Mouse (Mus musculus): ENCODE measurements around the gene Gm8857.
"Not testable (repeated sequence)": the region's sequence is repeated elsewhere in the genome, so short reads cannot be mapped to it uniquely, and the experiment has no call there.

The Gm8857 gene

DNA sequence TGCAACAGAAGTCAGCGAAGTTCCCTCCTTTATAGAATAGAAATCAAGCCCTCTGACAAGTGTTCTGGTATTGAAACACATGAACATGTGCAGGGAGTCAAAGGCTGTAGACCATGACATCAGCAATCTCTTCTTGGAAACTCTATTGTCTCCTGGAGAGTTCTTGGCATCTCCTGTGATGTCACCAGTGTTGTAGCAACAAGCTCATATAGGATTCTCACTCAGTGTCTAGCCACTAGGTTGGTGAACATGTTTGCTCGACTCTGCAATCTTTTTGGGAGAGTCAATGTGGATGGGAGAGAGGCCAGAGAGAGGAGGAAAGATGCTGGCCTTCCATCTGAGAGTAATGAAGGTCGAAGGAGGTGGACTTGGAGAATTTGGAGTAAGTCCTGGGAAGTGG, at the start of gene Gm8857, which contains the start of gene Gm8871:
TSS of gene Gm8857 (plus strand) at position 303 of the 400 bp plus-strand sequence.
TSS of gene Gm8871 (plus strand) at position 301 of the 400 bp plus-strand sequence.
- DNase-seq (ENCODE audit: low spot score in 2 of 2): not testable (repeated sequence)

GRCm38 (mm10) chr5:10953512-10953911, 5.9 kb downstream of the Gm8857 start:
- DNase-seq (ENCODE audit: low spot score in 2 of 2): not testable (repeated sequence)

DNA sequence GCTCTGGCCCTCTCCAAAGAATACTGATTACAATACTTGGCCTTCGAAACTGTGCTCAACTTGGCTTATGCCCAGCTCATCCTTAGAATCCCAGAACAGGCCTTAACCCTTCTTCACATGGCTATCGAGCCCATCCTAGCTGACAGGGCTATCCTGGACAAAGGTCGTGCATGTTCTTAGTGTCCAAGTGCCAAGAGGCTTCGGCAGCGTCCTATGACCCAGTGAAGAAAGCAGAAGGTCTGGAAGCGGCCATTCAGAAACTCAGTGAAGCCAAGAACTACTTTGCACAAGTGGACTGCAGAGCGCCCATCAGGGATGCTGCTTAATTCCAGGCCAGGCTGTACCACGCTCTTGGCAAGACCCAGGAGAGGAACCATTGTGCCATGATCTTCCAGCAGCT, 10.4 kb downstream of the Gm8857 start:
- DNase-seq (ENCODE audit: low spot score in 2 of 2): not testable (repeated sequence)
